Mouse (Mus musculus) bone marrow, adult 2 months (tissue): ENCODE measurements at regions not wholly inside any gene's neighbourhood (a gene's known extent, or its start where the extent isn't known, plus 50 kb on each side); places are given as distances from the start of the nearest gene placed in this dataset.

ENCODE experiments used
- CTCF ChIP-seq: fragments of 200-500 bp; IDR thresholded peaks from 2 replicates; pipeline ENCODE4 v1.5.1; 2011; ENCODE audit warnings: low read length, control low read depth; ENCODE audit not compliant: control insufficient read depth, insufficient read depth
- POLR2A ChIP-seq: fragments of 200-500 bp; IDR thresholded peaks from 2 replicates; pipeline ENCODE4 v1.6.1; 2011; ENCODE audit warnings: low read depth, mild to moderate bottlenecking, control low read depth, low read length, borderline replicate concordance; ENCODE audit not compliant: control insufficient read depth

- TF ChIP-seq CTCF (no peak), POLR2A (no peak)
These were observed 923.0 kb downstream of the Slc22a22 start for GRCm38 (mm10) chr15:56554386-56554785.
